Mouse (Mus musculus) retina, embryonic 14.5 days (tissue): ENCODE data around the gene Rab5a.
A peak's percentile ranks its signal among the peaks of the same experiment; 100 is the strongest.
"Not testable (repeated sequence)": the region's sequence is repeated elsewhere in the genome, so short reads cannot be mapped to it uniquely, and the experiment has no call there.

Source experiments
- DNase-seq: peaks from one replicate; pipeline ENCODE4 v3.0.0-alpha.2; 2015; ENCODE audit warnings: low spot score

The Rab5a gene

DNA sequence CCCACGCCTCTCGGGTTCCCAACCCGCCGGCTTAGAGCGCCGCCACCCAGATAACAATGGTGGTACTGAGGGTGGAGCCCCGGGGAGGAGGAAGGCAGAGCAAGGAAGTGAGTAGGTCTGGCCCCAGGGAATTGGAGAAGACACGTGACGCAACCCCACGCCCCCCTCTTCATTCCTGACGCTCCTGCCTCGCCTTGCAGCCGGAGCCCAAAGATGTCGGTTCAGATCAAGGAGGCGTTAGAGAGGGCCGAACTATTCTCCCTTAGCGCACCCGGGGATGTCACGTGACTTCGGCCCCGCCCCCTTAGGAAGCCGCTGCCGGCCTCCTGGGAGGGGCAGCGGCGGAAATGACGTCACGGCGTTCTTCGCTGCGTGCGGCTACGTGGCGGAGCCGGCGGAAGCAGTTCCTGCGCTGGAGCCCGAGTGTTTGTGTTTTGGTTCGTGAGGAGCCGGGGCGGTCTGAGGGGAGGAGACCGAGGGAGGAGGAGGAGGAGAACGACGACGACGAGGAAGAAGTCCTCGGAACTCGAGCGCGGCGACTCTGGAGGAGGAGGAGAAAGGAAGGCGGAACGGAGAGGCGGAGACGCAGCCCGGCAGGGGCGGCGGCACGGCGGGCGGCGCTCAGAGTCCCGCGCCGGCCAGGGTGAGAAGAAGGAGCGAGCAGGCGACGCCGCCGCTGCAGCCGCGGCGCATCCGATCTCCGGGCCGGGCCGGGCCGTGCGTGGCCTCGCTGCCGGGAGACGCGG is at the start of gene Rab5a:
Rab5a (plus strand) TSS at position 377 of the 746 bp plus-strand sequence.
- DNase-seq, result peak; percentile 100

DNA sequence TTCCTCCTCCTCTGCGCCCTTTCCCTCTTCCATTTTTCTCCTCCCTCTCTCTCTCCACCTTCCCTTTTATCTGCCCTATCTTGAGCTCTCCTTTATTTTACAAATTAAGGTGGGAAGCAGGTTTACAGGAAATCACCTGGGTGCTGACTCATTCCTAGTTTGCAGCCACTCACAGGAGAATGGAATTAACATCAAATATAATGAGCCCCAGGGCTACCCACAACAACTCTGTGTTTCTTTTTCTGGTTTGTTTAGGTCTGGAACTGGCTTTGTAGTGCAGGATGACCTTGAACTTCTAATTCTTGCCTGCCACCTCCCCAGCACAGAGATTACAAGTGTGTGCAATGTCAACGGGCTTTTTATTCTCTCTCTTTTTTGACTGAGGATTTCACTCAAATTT is 22.9 kb upstream of the Rab5a start:
- DNase-seq, result no peak

DNA sequence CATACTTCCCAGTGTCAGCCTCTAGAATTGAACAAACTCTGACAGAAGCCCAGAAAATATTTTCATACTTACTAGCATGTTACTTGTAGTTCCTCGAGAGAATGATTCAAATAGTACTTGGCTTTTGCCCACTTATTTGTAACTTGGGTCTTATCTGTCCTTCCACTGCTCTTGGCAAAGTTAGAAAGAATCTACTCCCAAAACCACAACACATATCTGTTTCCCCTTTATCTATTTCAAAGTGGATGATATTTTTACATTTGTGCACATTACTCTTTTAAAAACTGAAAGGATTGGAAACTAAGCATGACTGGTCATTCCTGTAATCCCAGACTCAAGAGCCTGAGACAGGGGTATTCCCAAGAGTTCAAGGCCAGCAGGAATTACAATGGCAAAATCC is 22.3 kb upstream of the Rab5a start:
- no peak for DNase-seq

DNA sequence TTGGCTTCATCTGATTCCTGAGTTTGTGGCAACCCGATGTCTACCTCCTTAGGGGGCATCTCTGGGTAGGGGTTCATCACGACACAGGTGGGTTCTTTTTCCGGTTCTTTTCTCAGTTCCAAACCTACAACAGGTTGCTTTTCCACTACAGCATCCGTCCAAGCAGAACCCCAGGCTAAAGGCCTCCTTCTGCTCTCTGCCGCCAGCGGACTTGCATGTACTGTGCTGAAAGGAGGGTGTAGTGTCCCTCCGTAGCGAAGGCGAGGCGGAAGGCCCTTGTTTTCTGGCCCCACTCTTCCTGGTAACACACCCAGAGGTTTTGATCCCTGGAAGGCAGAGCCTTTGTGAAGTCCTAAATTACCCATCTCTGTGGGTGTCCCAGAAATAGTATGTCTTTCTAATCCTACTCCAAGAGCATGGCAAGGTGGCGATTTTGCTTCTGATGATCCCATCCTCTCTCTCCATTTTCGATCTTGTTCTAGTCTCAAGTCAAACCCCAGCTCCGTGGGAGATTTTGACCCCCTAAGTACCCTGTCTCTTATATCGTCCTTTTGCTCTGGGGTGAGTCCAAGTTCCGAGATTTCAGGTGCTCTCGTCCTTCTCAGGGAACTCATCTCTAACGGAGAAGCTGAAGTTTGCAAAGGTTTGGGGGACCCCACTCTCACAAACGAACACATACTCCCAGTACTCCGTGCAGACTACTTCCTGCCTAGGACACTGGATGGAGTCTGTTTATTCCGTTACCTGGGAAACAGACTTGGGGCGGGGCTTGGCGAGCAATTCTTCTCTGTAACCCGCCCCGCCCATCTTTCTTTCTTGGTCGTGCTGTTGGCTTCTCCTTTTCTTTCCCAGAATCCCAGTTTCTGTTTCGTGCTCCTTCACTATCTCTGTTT is 16.2 kb upstream of the Rab5a start, which contains the start of gene Efhb:
Efhb (minus strand) TSS at position 719 of the 893 bp plus-strand sequence.
- peak; percentile 93 for DNase-seq

DNA sequence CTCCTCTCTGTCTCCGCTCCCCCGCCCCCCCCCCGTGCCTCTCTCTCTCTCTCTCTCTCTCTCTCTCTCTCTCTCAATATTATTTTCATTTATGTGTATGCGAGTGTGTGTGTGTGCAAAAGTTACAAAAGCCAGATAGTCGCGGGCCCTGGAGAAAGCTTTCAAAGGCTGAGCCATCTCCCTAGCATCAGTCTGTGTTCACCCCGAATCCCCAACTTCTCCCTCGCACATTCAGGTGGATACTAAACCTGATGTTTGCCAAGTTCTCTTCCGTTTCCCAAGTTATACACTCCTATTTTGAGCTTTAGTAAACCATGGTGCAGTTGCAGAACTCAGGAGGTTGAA is 15.6 kb upstream of the Rab5a start:
- no peak for DNase-seq

DNA sequence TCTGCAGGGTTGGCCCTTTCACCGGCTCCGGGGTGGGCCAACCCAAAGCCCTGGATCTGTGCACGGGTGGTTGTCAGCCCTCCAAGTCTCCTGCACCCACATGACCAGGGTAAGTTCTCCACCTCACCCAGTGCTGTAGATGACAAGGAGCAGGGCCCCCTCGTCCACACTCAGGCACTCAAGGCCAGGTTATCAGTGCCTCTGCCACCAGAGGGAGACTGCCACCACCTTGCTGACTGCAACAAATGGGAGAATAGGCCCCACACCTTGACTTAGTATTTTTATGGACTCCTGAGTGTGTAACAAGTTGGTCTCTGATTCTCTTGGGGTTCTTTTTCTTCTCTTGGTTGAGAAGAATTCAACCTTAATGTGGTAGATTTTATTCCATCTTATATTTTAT is 13.5 kb upstream of the Rab5a start:
- no peak for DNase-seq

DNA sequence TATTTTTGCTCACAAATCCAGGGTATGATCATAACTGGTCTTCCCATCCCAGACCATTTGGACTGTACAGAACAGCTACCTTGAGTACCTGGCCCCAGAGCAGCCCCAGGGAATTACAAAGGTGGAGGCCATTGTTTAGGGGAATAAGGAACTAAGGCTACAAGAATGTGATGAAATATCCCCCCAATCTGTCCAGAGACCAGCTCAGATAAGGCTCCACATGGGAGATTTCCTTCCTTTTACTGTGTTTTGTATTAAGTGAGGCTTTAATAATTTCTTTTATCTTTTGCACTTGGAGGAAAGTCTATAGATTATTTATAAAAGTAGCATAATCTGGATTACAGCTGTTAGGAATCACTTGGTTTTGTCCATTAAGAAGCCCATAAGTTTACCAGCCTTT is 10.3 kb upstream of the Rab5a start:
- no peak for DNase-seq

DNA sequence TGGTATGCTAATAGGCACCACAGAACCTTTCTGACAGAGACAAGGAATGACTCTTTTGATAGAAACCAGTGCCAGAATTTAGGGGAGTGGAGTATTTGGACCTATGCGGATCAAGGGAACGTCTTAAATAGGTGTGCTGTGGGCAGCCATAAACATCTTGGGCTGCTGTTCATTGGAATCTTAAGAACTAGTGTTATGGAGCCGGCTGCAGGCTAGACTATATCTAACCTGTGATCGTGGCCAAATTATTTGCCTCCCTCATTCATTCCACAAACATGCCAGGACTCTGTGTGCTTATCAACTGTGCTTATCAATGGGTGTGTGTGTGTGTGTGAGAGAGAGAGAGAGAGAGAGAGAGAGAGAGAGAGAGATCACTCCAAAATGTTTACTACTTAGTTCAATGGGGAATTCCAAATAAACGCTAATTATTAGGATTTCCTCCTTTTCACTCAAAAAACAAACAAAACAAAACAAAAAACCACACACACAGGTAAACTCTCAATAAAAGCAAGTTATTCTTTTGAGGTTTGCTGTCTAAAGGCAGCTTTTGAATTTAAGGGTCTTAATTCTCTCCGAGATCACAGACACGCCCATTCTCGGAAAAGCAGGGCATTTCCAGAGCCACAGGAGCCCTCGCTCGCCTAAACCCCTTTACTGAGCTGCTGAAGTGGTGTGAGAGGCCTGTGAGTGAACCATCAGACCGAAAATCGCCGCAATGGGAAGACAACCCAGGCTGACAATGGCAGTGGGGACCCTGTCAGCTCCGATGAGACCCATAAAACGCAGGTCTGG is 772 bp upstream of the Rab5a start:
- DNase-seq, result no peak

DNA sequence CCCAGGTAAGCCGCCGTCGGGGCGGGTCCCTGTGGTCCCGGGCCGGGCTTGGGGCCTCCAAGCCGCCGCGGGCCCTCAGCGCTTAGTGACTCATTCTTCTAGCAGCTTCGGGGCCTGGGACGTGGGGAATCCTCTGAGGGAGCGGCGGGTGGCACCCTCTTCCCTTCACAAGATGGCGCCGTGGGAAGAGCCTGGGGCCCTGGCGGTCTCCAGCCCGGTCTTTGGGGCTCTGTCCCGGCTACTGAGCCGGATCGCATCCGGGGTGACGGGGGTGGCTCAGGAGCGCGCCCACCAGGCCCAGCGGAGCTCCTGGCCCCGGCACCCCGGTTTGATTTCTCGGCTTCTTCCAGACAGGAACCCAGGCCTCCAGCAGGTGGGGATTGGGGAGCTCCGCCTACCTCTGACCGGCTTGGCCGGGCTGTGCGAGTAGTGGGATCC is 589 bp downstream of the Rab5a start:
- peak; percentile 61 for DNase-seq

DNA sequence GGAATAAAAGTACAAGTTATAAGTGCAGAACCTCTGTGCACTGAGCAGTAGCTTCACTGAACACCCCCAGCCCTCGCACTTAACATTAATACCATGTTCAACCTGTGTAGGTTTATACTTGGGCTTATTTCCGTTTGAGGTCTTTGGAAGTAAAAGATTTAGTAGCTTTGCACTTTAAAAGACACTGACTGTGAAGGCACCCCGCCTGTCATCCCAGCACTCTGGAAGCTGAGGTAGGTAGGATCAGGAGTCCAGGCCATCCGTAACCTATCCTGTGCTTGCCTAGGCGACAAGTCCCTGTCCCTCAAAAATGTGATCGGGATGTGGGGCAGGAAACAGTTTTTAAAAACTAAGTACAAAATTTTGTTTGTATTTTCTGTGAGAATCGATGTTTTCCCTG is 1.4 kb downstream of the Rab5a start:
- DNase-seq, result no peak

DNA sequence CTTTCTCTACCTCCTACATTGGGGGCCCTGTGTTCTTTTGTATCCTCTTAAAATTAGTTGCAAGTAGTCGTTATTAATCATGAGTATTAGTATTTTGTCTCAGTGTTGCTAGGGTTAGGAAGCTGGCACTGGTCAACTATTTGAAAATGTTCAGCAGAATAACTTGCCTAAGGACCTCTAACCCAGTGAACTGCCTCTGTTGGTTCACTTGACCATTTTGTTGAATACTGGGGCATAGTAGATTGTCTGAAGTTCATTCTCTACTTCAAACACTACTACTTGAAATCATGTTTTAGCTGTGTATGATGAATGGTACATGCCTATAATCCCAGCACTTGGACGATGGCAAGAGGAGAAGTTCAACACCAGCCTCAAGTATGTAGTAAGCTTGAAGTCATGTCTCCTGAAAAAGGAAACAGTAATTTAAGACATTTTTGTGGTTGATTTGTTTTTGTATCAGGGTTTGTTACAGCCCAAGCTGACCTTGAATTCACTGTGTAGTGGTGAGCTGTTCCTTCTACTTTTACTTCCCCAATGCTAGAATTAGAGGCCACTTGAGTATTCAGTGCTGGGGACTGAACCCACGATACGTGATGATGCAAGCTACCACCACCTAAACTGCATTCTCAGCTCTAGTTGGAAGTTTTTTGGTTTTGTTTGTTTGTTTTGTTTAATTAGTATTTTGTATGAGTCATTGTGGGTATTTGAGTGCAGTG is 9.4 kb downstream of the Rab5a start:
- DNase-seq, result no peak

DNA sequence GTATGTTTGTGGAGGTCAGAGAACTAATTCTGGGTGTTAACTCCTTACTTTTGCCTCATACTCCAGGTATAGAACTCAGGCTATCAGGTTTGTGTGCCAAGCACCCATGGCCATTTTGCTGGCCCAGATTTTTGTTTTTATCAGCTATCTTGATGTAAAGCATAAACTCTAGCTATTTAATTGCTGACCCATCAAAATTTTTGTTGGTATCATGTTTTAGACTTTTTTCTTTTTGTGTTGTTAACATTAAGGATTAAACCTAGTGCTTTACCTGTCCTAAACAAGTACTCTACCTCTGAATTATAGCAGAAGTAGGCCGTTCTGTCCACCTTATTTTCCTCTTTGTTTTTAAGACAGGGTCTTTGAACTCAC is 10.0 kb downstream of the Rab5a start:
- no peak for DNase-seq

DNA sequence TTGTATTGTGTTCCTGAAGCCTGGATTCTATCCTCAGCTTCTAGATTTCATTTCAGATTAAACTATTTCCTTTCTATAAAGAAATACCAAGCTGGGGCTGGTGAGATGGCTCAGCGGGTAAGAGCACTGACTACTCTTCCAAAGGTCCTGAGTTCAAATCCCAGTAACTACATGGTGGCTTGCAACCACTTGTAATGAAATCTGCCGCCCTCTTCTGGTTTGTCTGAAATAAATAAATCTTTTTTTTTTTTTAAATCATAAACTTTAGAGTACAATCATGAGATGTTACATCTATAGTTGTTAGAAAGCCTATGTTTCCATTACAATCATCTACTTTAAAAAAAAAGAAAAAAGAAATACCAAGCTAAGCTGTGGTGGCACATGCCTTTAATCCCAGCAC is 23.9 kb downstream of the Rab5a start:
- no peak for DNase-seq

DNA sequence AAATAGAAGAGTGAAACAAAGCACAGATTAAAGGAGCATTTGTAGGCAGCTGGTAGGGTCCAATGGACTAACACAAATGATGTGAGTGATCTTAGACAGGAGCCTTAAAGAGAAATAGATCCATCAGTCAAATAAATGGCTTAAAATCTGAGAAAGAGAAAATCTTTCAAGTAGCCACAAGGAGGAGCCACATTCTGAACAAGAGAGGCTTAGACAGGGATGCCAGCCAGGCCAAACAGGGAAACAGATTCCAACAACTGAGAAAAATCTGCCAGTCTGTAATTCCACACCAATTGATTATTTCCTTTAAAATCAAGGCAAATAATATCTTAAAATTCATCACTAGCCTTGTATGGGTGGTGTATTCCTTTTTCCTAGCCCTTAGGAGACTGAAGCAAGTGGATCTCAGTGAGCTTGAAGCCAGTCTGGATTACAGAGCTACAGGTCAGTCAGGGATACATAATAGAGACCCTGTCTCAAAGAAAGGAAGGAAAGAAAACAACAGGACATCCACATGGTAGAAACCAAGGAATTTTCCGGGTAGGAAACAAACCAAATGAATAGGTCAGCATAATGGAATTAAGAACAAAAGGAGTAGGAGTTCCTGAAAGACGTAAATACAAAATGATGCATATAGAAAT is 33.4 kb downstream of the Rab5a start:
- DNase-seq, result peak; percentile 72

DNA sequence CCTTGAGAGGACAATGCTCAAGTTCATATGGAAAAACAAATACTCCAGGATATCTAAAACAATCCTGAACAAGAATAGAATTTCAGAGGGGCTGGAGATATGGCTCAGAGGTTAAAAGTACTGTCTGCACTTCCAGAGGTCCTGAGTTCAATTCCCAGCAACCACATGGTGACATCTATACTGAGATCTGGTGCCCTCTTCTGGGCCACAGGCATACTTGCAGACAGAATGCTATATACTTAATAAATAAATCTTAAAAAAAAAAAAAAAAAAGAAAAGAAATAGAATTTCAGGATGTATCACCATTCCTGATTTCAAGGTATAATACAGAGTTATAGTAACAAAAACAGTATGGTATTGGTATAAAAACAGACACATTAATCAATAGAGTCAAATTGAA is 40.3 kb downstream of the Rab5a start:
- no peak for DNase-seq

DNA sequence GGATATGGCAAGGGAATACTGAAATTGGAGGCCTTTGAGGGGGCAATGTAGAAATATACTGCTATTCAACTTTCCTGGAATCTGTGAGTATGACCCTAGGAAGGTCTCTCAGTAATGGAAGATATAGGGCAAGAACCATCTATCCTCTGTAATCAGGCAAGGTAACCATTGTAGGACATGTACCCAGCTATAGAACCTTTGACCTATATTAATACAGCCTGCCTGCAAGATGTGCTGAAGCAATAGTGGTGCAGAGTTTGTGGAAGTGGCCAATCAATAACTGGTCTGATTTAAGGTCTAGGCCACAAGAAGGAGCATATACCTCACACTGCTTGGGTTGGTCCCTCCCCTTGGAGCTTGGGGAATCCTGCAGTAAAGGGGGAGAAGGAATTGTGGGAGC is 41.5 kb downstream of the Rab5a start:
- no peak for DNase-seq

DNA sequence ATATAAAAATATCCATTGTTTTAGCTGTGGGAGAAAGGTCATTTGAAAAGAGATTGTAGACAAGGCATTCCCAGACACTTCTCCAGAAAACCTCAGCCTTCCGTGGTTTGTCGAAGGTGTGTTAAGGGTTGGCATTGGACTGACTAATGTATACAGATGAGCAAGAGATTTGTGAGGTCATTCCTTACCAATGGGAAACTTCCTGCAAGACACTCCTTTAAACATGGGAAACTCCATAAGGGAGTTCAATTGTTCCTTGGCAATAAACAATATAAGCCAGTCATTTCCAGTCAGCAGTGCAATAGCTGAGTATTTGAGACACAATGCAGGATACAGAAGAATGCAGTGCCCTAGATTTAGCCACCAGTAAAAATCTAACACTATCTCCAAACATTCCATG is 49.0 kb downstream of the Rab5a start:
- DNase-seq, result no peak

DNA sequence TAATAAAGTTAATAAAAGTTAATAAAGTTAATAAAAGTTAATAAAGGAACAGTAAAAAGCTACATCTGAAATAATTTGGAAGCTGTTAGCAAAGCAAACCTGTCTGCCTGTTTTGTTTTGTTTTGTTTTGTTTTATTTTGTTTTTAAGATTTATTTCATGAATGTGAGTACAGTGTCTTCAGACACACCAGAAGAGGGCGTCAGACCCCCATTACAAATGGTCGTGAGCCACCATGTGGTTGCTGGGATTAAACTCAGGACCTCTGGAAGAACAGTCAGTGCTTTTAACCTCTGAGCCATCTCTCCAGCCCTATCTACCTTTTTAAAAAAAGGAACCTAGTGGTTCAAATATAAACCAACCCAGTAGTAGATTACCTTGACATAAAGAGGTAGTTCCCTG is 52.1 kb downstream of the Rab5a start:
- no peak for DNase-seq

DNA sequence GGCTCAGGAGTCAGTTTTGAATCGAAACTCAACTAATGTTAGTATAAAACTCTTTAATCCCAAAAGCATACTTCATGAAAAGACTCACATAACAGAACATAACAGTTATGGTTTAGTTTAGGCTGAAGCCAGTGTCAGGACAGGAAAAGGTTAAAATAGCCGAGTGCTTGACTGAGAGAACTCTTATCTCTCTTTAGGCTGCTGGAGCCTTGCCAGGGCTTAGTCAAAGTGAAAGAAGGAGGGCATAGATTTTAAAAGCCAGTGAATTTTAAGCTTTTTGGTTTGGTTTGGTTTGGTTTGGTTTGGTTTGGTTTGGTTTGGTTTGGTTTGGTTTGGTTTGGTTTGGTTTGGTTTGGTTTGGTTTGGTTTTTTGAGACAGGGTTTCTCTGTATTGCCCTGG is 53.4 kb downstream of the Rab5a start:
- DNase-seq, result no peak

DNA sequence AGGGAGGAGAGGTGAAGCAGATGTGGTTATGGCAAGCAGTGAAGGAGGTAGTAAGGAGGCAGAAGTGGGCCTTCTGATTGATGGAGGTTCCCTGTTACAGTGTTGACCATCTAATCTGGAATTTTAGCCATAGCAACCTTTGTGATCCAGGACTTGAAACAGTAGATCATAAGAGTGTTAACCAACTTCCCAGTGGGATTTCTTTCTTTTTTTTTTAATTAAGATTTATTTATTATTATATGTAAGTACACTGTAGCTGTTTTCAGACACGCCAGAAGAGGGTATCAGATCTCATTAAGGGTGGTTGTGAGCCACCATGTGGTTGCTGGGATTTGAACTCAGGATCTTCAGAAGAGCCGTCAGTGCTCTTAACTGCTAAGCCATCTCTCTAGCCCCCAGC is 60.3 kb downstream of the Rab5a start, which contains the start of gene Pp2d1:
Pp2d1 (minus strand) TSS at position 101 of the 400 bp plus-strand sequence.
- not testable (repeated sequence) for DNase-seq

DNA sequence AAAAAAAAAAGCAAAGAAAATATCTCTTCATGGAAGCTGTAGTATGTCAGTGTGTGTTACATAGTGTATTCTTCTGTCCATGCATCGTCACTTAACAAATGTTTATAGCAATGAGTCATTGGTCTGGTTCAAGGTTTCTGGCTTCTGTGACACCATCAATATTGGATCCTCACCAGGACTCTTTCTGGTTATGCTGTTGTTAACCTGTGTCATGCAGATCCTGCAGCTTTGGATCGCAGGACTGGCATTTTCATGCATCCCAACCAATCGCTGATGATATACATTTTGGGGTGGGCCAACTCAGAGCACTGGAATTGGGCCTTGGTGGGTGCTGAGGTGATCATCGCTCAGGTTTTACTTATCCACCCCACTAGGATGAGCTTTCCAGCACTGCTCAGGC is 63.5 kb downstream of the Rab5a start:
- no peak for DNase-seq
